Mouse (Mus musculus): ENCODE measurements at regions not wholly inside any gene's neighbourhood (a gene's known extent, or its start where the extent isn't known, plus 50 kb on each side); places are given as distances from the start of the nearest gene placed in this dataset.
"Not testable (repeated sequence)": the region's sequence is repeated elsewhere in the genome, so short reads cannot be mapped to it uniquely, and the experiment has no call there.

DNA sequence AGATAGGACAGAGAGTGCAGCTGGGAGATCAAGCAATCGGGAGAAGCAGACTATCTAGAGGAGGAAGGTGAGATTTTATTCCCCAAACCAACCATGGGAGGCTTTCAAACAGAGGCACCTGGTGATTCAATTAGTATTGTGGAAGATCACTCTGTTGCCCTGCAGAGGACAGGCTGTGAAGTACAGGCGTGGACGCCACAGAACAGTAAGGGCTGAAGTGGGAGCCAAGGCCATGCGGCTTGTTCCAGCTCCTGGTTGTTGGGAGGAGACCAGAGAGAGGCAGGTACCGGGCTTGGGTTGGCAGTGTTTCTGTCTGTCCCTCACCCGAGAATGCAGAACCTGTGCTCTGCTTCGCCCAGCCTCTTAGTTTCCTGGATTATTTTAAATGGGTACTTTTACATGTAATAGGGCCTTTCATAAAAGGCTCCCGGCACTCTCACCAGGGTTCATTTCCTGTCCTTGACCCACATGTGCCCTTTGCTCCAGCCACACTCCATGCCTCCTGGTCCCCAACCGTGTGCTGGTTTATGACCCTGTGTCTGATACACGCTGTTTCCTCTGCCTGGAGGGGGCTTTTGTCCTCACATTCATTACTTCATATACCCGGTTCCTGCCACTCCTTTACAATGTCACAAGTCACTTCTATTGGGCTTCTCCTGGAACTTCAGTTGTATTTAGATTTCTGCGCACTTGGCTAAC, 58.3 kb downstream of the Vcpkmt start:
- no peak for DNase-seq (ENCODE audit: extremely low spot score in 1 of 2, low spot score in 1 of 2)

DNA sequence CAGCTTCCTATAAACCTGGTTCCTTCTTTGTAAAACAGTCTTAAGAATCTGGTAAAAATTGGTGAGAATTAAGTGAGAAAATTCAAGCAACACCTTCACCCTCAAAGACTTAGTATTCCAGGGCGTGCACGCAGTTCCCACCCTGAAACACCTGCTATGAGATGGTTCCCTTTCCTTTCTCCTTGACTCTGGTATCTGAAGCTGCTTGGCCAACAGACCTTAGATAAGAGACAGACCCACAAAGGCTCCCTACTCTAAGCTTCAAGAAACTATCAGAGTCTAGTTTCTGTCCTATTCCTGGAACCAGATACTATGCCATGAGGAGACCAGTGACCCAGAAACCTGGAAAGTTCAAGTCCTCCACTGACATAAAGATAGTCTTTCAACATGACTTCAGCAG, 63.0 kb downstream of the Vcpkmt start:
- no peak for DNase-seq (ENCODE audit: extremely low spot score in 1 of 2, low spot score in 1 of 2)

DNA sequence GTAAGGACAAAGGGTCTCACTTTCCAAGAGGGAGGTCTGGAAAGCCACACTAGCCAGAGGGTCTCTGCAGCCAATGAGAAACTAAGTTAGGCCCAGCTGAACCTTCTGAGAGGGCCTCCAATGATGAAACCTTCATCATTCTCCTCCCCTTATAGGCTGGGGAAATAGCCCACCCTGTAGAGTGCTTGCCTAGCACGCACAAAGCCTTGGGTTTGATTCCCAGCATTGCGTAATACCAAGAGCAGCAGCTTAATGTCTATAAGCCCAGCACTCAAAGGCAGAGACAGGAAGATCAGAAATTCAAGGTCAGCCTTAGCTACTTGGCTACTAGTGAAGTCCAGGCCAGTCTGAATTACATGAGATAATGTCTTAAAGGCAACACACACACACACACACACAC, 63.8 kb downstream of the Vcpkmt start:
- no peak for DNase-seq (ENCODE audit: extremely low spot score in 1 of 2, low spot score in 1 of 2)

DNA sequence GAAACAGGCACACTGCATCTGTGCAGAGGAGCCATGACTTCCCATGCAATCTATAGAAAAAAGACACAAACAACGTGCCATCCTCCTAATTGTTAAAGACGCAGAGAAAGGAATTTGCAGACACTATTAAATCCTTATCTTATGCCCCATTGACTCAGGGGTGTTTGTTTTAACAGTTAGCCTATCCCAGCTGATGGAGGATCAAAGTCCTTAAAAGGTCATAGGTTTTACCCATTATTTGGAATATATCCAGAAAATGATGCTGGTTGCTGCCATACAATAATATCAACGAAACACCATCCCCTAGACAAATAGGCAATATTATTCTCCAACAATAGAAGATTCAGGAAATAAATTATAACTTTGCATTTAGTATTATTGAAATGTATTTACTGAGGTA, 65.2 kb downstream of the Vcpkmt start:
- DNase-seq (ENCODE audit: extremely low spot score in 1 of 2, low spot score in 1 of 2): no peak

DNA sequence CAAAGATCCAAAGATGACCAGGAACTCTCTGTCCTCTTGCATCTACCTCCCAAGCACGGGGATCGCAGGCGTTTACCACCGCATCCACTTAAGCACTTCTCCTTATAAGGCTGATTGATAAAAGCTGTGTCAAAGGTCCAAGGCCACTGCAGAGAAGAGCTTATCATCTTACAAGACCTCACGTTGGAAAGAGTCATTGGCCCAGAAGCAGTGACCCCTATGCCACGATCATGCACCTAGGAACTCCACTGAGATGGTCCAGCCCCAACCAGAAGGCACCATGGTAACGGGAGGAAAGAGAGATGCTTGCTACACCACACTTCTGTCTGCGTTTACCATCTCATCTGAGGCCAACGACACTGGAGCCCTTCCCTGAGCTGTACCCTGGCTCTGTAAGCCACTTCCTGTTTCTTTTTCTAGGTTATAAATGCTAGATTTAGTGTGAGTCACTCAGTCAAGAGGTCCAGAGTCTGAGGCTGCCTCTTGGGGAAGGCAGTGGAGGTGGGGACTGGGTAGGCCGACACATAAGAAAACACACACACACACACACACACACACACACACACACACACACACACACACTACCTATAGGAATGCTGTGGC, 66.4 kb downstream of the Vcpkmt start:
- no peak for DNase-seq (ENCODE audit: extremely low spot score in 1 of 2, low spot score in 1 of 2)

DNA sequence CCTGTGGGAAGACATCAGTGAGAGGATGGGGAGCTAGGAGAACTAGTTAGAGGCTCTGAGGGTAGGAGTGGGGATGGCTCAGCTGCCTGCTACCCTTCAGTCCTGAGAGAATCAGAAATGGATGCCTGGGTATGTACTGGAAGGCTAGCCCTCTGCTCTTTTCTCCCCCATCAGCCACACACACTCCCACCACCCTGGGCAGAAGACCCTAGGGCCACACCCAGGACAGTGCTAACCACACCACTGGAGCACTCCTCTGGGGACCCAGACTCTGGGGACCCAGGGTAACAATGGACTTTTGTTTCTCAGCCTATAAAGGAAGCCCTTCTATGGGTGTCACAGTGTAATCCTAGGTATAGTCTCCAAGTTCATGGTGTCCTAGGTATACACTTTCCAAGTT, 67.0 kb downstream of the Vcpkmt start:
- DNase-seq (ENCODE audit: extremely low spot score in 1 of 2, low spot score in 1 of 2): no peak

DNA sequence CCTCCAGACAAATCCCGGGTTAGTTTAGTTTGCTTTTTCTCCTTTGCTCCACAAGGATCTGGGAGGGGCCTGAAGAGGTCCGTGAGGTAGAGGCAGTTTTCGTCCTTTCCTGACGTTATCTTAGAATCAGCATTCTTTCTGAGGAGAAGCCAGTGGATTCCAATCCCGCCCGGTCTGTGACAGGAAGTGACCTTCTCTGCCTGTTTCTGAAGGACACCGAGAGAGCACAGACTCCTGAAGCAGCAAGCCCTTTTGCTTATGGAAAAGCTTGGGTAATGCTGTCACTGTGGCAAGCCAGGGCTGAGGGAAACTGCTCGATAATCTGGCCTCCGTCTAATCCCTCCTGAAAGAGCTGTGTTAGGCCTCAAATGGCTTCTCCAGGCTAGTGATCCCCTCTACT, 67.7 kb downstream of the Vcpkmt start:
- DNase-seq (ENCODE audit: extremely low spot score in 1 of 2, low spot score in 1 of 2): no peak

DNA sequence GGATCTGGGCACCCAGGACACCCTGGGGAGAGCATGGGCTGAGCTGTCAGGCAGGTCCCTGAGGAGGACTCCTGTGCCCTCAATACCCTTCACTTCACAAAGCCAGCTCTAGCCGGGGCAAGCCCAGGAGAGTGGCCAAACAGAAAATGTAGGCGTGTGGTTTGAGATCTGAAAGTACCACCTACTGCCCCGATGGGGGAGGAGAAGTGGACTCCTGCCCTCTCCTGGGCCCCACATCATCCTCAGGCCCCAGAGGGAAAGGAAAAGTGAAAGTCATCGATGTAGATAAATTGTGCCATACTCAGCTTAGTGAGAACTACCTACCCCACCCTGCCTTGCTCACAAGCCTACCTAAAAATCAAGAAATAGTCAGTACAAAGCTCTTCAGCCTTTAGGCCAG, 69.7 kb downstream of the Vcpkmt start:
- DNase-seq (ENCODE audit: extremely low spot score in 1 of 2, low spot score in 1 of 2): no peak

DNA sequence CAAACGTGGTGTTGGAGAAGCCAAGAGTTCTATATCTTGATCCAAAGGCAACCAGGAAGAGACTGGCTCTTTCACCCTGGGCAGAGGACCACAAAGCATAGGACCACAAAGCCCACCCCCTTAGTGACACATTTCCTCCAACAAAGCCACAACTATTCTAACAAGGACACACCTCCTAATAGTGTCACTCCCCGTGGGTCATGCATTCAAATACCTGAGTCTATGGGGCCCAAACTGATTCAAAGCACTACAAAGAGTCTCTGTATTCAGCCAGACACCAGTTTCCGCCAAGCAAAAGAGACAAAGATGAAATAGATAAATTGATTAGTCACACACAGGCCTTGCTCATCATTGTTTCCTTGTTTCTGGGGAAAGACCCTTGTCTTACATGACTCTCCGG, 72.1 kb downstream of the Vcpkmt start:
- DNase-seq (ENCODE audit: extremely low spot score in 1 of 2, low spot score in 1 of 2): no peak

DNA sequence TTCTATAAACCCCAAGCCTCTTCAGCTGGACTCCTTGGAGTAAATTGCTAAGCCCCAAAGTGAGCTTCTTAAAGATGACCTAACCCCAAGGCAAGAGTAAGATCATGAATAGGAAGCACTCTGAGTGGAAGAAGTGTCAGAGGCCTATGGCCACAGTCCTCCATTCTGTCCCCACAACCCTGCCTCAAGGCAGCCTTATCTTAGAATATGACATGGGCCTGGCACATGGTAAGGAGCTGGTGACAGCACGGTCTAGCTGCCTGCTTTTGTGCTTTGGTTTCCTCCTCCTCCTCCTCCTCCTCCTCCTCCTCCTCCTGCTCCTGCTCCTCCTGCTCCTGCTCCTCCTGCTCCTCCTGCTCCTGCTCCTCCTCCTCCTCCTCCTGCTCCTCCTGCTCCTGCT, 73.6 kb downstream of the Vcpkmt start:
- not testable (repeated sequence) for DNase-seq (ENCODE audit: extremely low spot score in 1 of 2, low spot score in 1 of 2)

DNA sequence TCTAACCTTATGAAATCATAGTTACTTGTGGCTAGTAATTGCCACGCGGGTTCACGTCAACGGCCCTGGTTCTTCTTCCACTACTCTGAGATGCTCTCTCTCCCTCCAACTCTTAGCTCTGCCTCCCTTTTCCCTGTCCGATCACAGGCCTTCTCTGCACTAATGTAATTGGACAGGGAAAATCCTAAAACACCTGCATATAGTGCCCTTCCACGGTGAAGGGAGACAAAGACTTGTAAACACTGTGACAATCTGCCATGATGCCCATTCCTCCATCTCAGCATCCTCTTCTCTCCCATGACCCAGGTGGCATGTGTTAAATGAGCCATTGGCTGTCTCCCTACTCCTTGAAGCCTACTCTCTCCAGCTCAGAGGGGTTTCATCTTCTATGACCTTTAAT, 74.9 kb downstream of the Vcpkmt start:
- DNase-seq (ENCODE audit: extremely low spot score in 1 of 2, low spot score in 1 of 2): no peak

DNA sequence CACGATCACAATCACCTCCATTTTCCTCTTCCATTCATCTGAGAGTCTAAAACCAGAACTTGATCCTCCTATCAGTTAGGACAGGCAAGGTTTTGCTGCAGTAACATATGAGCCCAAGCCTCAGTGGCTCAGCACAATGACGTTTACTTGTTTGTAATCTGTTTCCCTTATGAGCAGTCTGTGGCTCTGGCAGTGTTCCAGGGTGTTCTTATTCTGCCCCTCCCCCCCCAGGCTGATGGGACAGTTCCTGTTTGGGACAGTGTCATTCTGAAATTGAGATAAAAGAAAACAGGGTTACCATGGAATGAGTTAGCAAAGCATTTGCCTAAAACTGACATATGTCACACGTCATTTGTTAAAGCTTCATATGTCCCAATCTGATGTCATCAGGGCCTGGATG, 75.5 kb downstream of the Vcpkmt start:
- DNase-seq (ENCODE audit: extremely low spot score in 1 of 2, low spot score in 1 of 2): no peak

DNA sequence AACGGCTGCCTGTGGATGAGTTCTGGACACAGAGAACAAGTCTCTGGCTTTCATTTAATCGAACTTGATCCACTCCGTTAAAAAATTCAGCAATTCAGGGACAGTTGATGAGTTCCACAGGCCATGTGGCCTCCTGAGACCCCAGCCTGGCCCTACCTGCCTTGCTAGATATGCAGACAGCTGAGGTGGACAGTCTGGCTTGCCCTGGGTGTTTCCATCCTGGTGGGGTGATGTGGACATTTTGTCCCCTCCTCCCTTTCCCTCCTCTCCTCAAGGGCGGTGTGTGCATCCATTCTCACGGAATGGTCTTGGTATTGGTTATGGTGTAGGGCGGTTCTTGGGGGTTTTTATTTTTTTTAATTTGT, 80.1 kb downstream of the Vcpkmt start:
- DNase-seq (ENCODE audit: extremely low spot score in 1 of 2, low spot score in 1 of 2): no peak

DNA sequence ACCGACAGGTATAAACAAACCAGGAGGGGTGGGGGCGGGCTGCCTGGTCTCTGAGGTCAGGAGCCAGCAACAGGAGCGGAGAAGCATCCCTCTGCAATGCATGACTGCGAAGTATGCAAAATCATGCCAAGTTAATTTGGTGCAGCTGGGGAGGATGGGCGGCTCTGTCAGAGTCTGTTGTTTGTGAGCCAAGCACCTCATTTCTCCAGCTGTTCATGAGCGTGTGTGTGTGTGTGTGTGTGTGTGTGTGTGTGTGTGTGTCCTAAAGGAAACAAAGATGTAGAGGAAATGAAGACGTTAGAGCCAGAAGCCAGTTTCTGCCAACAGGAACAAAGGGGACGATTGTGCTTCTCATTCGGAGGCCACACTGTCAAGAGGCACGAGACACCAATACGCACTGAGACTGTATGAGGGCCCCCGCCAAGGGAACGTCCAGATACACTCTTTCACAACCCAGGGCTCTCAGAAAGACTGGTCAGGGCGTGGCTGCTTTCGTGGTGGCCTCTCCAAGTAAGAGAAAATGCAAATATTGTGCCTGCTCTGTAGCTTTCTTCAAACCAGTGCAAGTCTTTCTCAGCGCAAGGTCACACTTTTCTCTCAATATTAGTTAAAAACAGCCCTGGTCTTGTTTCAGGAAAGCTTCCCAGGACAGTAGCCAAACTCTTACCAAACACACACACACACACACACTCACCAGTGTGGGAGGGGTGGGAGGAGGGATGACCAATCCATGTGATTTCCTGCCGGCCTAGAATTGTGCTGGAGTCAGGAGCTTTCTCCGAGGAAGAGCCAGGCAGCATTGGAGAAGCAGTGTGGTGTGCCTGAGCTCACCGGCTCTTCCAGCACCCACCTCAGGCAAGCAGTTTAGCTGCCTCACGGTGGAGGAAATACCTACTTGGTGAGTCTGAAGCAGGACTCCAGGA, 80.8 kb downstream of the Vcpkmt start:
- peak; percentile 29 for DNase-seq (ENCODE audit: extremely low spot score in 1 of 2, low spot score in 1 of 2)

DNA sequence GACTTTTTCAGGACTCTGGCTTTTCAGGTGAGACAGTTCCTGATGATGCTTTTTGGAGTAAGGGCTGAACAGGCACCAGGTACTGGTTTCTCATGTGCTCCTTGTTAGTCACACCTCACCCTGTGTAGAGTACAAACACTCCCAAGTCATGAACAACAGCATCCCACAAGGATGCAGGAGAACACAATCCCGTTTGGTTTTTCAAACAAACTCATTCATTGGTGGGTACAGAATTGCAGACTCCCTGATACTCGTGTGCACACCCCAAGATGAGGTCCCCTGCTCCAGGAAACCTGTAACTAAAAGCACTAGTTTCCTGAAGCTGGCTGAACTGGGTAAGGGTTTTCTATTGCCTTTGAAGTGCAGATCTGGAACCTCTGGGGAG, 81.5 kb downstream of the Vcpkmt start:
- no peak for DNase-seq (ENCODE audit: extremely low spot score in 1 of 2, low spot score in 1 of 2)

DNA sequence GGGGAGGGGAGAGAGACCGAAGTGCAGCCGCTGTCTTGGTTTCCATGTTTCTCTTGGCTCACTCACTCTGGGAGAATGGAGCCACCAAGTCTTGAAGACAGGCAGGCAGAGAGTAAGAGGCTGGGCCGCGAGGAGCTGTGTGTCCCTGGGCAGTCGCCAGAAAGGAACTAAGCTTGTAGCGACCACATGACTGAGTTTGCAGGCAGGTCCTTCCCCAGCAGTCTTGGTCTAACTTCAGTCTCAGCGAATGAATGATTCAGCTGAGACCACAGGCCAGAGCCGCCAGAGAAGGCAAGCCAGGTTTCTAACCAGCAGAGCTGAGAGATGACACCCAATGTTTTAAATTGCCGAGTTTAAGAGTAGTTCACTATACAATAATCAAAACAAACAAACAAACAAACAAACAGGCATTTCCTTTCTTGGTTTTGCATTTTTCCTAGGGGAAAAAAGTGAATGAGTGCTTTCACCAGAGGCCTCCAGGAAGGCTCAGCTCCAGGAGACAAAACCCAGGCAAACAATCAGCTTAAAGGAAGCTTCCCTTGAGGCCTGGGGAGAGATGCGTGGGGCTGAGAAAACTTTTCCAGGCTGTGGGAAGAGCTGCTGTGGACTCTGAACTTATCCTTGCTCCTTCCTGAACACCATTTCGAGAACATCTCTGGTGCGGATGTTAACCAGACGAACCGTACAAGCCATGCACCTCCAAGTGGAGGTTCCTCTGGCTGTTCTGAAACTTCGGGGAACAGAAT, 82.1 kb downstream of the Vcpkmt start:
- DNase-seq (ENCODE audit: extremely low spot score in 1 of 2, low spot score in 1 of 2): no peak

DNA sequence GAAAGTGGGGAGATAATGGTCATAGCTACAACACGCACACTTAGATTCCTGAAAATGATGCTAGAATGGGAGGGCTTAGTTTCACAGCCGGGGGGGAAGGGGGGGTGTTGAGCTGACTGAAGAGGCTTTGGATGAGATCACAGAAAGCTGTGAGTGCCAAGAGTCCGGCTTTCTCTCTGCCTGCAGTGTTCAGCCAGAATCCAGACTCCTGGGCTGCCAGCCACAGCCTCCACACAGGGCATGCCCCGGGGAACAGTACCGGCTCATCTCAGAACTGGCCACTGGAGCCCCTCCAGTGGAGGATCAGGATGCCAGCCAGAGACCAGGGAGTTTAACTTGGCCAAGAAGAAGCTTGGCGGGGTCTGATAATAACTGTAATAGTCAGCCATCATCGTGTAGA, 85.7 kb downstream of the Vcpkmt start:
- no peak for DNase-seq (ENCODE audit: extremely low spot score in 1 of 2, low spot score in 1 of 2)

DNA sequence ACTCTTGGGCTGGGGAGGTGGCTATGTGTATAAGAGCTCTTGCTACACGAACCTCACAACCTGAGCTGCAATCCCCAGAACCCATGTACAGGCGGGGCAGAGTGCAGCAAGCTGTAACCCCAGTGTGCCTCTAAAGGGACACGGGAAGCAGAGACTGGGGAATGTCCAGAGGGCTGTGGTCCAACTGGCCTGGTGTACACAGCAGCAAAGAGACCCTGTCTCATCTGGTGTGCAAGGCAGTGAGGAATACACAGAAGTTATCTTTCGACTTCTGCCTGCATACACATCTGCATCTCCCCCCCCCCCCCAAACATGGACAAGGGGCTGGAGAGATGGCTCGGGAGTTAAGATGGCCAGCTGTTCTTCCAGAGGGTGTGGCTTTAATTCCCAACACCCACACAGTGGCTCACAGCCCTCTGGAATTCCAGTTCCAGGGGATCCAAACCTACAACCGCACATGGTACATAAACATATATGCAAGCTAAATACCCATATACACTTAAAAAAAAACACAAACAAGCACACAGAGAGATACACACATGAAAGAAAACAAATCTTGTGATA, 86.4 kb downstream of the Vcpkmt start:
- no peak for DNase-seq (ENCODE audit: extremely low spot score in 1 of 2, low spot score in 1 of 2)

DNA sequence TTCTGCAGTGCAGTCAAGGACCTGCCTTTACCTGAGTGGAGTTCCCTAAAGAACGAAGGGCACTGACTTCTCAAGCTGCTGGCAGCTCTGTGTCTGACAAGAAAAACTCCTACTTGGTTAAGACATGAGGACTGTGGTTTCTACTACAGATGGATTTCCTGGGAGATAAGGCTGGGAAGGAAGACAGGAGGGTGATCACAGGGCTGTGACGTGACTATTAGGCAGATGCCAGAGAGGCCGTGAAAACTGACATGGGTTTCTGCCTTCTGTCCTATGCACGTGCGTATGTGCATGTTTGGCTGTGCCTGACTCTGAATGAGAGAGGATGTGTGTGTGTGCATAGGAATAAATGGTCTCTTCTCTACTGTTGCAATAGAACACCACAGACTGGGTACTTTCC, 87.1 kb downstream of the Vcpkmt start:
- DNase-seq (ENCODE audit: extremely low spot score in 1 of 2, low spot score in 1 of 2): no peak

DNA sequence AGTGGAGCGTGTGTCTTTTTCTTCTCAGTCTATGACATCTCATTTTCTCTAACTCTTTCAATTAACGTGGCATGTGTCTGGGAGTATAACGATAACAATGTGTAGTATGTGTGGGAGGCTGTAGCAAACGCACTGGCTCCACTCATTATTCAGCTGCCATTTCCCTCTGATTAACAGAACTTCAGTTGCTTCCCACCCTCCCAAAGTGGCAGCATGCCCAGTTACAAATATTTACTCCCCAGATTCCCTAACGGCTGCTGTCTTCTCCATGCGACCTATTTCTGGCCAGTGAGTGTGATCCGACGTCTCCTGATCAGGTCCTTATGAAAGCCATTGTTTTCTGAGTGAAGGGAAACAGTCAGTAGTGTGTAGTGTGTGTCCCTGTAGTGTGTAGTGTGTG, 88.2 kb downstream of the Vcpkmt start:
- DNase-seq (ENCODE audit: extremely low spot score in 1 of 2, low spot score in 1 of 2): no peak

DNA sequence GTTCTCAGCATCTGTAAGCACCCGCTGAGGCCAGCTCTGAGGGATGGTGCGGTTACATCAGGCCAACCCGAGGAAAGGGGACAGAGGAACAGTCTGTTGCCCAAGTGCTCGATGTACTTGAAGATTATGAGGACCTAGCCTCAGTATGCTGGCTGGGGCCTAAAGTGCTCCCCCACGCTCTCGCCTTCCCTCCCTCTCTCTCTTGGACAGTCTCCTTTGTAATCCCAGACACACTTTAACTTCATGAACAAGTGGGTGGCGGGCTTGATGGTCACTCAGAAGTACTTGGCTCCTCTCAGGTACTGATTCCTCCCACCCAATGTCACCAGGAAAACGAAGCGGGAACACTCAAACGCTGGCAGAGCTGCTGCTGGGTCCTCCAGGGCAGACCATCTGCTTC, 93.1 kb downstream of the Vcpkmt start:
- DNase-seq (ENCODE audit: extremely low spot score in 1 of 2, low spot score in 1 of 2): no peak

Data from layer of hippocampus, postnatal 25 days (tissue).